Mouse (Mus musculus): ENCODE measurements around the gene Naa80.

Naa80 gene

DNA sequence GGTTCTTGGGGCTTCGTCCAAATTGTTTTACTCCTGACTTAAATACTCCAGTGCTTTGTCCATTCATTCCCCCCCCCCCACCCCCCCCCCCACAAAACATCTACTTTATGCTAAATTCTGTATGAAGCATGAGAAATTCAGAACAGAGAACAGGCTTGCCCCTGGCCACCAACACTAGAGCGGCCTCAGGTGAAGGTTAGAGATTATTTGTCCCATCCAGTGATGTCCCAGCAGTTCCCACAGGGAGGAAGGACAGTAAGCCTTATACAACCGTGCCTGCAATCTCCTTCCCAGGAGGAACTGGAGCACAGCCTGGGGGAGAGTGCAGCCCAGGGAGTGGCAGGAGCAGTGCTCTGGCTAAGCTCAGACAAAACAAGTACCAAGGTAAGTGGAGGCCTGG is at the start of gene Naa80:
Naa80 (plus strand) TSS at position 301 of the 400 bp plus-strand sequence.
- in situ Hi-C loops (cut with MboI, MseI), result no loop called here

- in situ Hi-C loops (cut with MboI, MseI), result loop anchor here (10.0 to 25.0 kb wide), 3 partner anchors 1089 to 1553 kb away; partner anchors contain the start of genes Abhd14a (in 1 of the 2), Abhd14b (in 1 of the 2), Ccdc51 (in 1 of the 2) and Plxnb1 (in 1 of the 2)
Observed at GRCm38 (mm10) chr9:107533791-107534407, 44.8 kb upstream of the Naa80 start, which contains the start of gene Tmem115. Gene Tmem115, plus strand, starts transcription at chr9:107533945.

GRCm38 (mm10) chr9:107534408-107535202 is 44.1 kb upstream of the Naa80 start:
- in situ Hi-C loops (cut with MboI, MseI), result loop anchor here (5.0 to 25.0 kb wide), 4 partner anchors 232 to 1553 kb away; partner anchors contain the start of genes Abhd14a (in 1 of the 2), Abhd14b (in 1 of the 2), Ccdc51 (in 1 of the 2) and Plxnb1 (in 1 of the 2)

GRCm38 (mm10) chr9:107538231-107538630 is 40.5 kb upstream of the Naa80 start:
- in situ Hi-C loops (cut with MboI, MseI), result loop anchor here (5.0 to 25.0 kb wide), 4 partner anchors 236 to 1549 kb away; partner anchors contain the start of genes Abhd14a (in 1 of the 2), Abhd14b (in 1 of the 2), Ccdc51 (in 1 of the 2) and Plxnb1 (in 1 of the 2)

DNA sequence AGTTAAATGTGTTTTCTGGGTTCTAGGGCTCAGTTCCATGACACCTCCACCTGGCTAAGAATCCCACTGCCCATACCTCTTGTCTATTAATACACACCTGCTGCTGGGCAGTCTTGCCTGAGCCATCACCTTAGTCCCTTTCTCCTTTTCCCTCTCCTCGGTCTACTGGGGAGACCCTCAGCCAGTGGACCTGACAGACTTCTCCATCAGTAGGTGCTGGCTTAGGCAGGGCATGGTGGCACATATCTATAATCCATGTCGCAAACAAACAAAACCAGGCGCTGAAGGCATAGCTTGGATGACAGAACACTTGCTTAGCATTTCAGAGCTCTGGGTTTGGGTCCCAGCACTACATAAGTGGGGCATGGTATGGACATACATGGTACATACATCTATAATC is 40.0 kb upstream of the Naa80 start:
- in situ Hi-C loops (cut with MboI, MseI), result loop anchor here (5.0 to 25.0 kb wide), 4 partner anchors 236 to 1549 kb away; partner anchors contain the start of genes Abhd14a (in 1 of the 2), Abhd14b (in 1 of the 2), Ccdc51 (in 1 of the 2) and Plxnb1 (in 1 of the 2)

- in situ Hi-C loops (cut with MboI, MseI), result loop anchor here (5.0 to 25.0 kb wide), 4 partner anchors 238 to 1547 kb away; partner anchors contain the start of genes Abhd14a (in 1 of the 2), Abhd14b (in 1 of the 2), Ccdc51 (in 1 of the 2) and Plxnb1 (in 1 of the 2)
Observed at GRCm38 (mm10) chr9:107539940-107540339, 38.7 kb upstream of the Naa80 start.

- in situ Hi-C loops (cut with MboI, MseI), result loop anchor here (25.0 kb wide), 2 partner anchors 1353 to 1547 kb away; partner anchors contain the start of genes Ccdc51 (in 1 of the 2), Plxnb1 (in 1 of the 2), Ppm1m (in 1 of the 2) and Tma7 (in 1 of the 2)
Observed at GRCm38 (mm10) chr9:107540420-107540819, 38.3 kb upstream of the Naa80 start.

- in situ Hi-C loops (cut with MboI, MseI), result loop anchor here (25.0 kb wide), 2 partner anchors 1354 to 1546 kb away; partner anchors contain the start of genes Ccdc51 (in 1 of the 2), Plxnb1 (in 1 of the 2), Ppm1m (in 1 of the 2) and Tma7 (in 1 of the 2)
Observed at GRCm38 (mm10) chr9:107541005-107541404, 37.7 kb upstream of the Naa80 start.

DNA sequence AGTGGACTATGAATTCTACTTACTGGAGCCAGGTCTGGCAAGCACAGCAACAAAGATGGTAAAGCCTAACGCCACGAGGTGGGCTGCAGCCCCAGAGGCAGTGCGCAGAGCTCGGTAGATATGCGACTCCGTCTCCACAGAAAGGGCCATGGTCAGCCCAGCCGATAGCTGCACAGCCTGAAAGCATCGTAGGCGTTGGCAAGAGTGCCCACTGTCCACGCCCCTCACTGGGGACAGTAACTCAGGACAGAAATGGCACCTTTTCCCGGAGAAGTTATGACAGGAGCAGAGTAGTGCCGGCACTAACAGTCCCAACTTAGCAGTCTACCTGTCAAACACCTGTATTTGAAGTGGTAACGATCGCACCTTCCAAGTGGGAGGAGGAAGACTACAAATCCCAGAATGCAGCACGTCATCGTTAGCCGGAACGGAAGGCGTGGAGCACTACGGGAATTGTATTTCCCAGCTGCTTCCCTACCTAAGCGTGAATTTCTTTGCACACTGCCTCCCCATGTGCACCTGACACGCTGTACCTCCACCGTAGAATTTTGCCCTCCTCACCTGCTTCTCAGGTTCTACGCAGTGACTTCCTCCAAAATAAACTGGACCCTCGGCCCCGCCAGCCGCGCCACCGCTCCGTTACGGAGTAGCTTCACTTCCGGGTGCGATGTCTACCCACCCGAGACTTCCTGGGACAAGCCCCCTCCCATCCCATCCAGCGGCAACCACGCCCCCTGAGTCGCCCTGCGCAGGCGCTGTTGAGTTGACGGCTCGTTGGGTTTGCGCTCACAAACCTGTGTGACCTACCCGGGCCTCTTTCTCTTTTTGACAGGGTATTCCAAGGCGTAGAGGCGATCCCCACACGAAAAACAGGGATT is 37.0 kb upstream of the Naa80 start, which contains the start of the genes Cyb561d2 and Nprl2:
Cyb561d2 (minus strand) TSS at position 720 of the 878 bp plus-strand sequence.
Nprl2 (plus strand) TSS at position 753 of the 878 bp plus-strand sequence.
- in situ Hi-C loops (cut with MboI, MseI), result loop anchor here (25.0 kb wide), 2 partner anchors 1354 to 1546 kb away; partner anchors contain the start of genes Ccdc51 (in 1 of the 2), Plxnb1 (in 1 of the 2), Ppm1m (in 1 of the 2) and Tma7 (in 1 of the 2)

GRCm38 (mm10) chr9:107542352-107542686 is 36.4 kb upstream of the Naa80 start:
- in situ Hi-C loops (cut with MboI, MseI), result loop anchor here (25.0 kb wide), 2 partner anchors 1355 to 1545 kb away; partner anchors contain the start of genes Ccdc51 (in 1 of the 2), Plxnb1 (in 1 of the 2), Ppm1m (in 1 of the 2) and Tma7 (in 1 of the 2)

- in situ Hi-C loops (cut with MboI, MseI), result loop anchor here (25.0 kb wide), 2 partner anchors 1355 to 1545 kb away; partner anchors contain the start of genes Ccdc51 (in 1 of the 2), Plxnb1 (in 1 of the 2), Ppm1m (in 1 of the 2) and Tma7 (in 1 of the 2)
Observed at GRCm38 (mm10) chr9:107542721-107543120, 36.0 kb upstream of the Naa80 start.

- in situ Hi-C loops (cut with MboI, MseI), result loop anchor here (25.0 kb wide), 2 partner anchors 1356 to 1544 kb away; partner anchors contain the start of genes Ccdc51 (in 1 of the 2), Plxnb1 (in 1 of the 2), Ppm1m (in 1 of the 2) and Tma7 (in 1 of the 2)
Observed at GRCm38 (mm10) chr9:107543299-107543698, 35.4 kb upstream of the Naa80 start.

- in situ Hi-C loops (cut with MboI, MseI), result loop anchor here (25.0 kb wide), 2 partner anchors 1357 to 1543 kb away; partner anchors contain the start of genes Ccdc51 (in 1 of the 2), Plxnb1 (in 1 of the 2), Ppm1m (in 1 of the 2) and Tma7 (in 1 of the 2)
Observed at GRCm38 (mm10) chr9:107544196-107544700, 34.4 kb upstream of the Naa80 start.

DNA sequence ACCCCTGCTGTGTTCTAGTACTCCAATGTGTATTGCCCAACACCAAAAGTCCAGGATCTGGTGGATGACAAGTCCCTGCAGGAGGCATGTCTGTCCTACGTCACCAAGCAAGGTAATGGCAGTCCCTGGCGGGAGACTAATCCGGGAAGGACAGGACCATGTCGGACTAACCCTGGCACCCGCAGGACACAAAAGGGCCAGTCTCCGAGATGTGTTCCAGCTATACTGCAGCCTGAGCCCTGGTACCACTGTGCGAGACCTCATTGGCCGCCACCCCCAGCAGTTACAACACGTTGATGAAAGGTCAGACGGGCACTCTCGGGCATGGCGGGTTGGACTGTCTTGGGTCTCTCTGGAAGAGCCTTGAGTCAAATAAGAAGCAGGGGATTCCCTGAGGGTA is 34.0 kb upstream of the Naa80 start:
- in situ Hi-C loops (cut with MboI, MseI), result loop anchor here (25.0 kb wide), 2 partner anchors 1357 to 1543 kb away; partner anchors contain the start of genes Ccdc51 (in 1 of the 2), Plxnb1 (in 1 of the 2), Ppm1m (in 1 of the 2) and Tma7 (in 1 of the 2)

DNA sequence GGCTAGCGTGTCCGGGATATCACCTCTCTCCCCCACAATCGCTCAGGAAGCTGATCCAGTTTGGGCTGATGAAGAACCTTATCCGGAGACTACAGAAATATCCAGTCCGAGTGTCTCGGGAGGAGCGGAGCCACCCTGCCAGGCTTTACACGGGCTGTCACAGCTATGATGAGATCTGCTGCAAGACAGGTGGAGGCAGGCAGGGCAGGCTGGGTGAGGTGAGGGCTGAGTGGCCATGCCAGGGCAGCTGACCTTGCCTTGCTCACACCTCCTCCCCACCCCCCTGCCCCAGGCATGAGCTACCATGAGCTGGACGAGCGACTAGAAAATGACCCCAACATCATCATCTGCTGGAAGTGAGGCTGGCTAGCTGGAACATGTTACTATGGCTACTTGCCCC is 33.5 kb upstream of the Naa80 start:
- in situ Hi-C loops (cut with MboI, MseI), result loop anchor here (25.0 kb wide), 2 partner anchors 1358 to 1542 kb away; partner anchors contain the start of genes Ccdc51 (in 1 of the 2), Plxnb1 (in 1 of the 2), Ppm1m (in 1 of the 2) and Tma7 (in 1 of the 2)

- in situ Hi-C loops (cut with MboI, MseI), result loop anchor here (25.0 kb wide), 2 partner anchors 1358 to 1542 kb away; partner anchors contain the start of genes Ccdc51 (in 1 of the 2), Plxnb1 (in 1 of the 2), Ppm1m (in 1 of the 2) and Tma7 (in 1 of the 2)
Observed at GRCm38 (mm10) chr9:107545602-107546001, 33.1 kb upstream of the Naa80 start.

- in situ Hi-C loops (cut with MboI, MseI), result loop anchor here (25.0 kb wide), 2 partner anchors 1360 to 1540 kb away; partner anchors contain the start of genes Ccdc51 (in 1 of the 2), Plxnb1 (in 1 of the 2), Ppm1m (in 1 of the 2) and Tma7 (in 1 of the 2)
Observed at GRCm38 (mm10) chr9:107547026-107547425, 31.7 kb upstream of the Naa80 start, which contains the start of gene Zmynd10. Gene Zmynd10, plus strand, starts transcription at chr9:107547298.

- in situ Hi-C loops (cut with MboI, MseI), result loop anchor here (25.0 kb wide), 2 partner anchors 1361 to 1539 kb away; partner anchors contain the start of genes Ccdc51 (in 1 of the 2), Plxnb1 (in 1 of the 2), Ppm1m (in 1 of the 2) and Tma7 (in 1 of the 2)
Observed at GRCm38 (mm10) chr9:107547957-107548356, 30.7 kb upstream of the Naa80 start.
